Mouse (Mus musculus) liver, postnatal 0 days (tissue): ENCODE data around the gene 4930407I10Rik. TPM values are rescaled to one million over a fixed set of nuclear protein-coding genes. Genes with fewer than 3 reads are reported as not detected.

Source experiments
- ATAC-seq: fragments of 200-750 bp; cut with Nextera tagmentation; 2 replicates; pipeline ENCODE4 v1.8.0; 2017; ENCODE audit warnings: mild to moderate bottlenecking, moderate library complexity
- DNase-seq: peaks from one replicate; pipeline ENCODE4 v3.0.0-alpha.2; 2016
- H3K27ac ChIP-seq: fragments of 300-500 bp; sonication (generic); 2 replicates; pipeline ENCODE4 v1.5.1; 2014; ENCODE audit warnings: antibody characterized with exemption, moderate library complexity, mild to moderate bottlenecking, low read depth
- H3K27me3 ChIP-seq: fragments of 300-500 bp; sonication (generic); 2 replicates; pipeline ENCODE4 v1.6.1; 2014; ENCODE audit warnings: low read length, control low read depth, mixed read lengths; ENCODE audit not compliant: insufficient read depth
- H3K36me3 ChIP-seq: fragments of 300-500 bp; sonication (generic); replicated peaks from 2 replicates; pipeline ENCODE4 v1.6.1; 2014; ENCODE audit warnings: mild to moderate bottlenecking, control low read depth, low read length, moderate library complexity, mixed read lengths; ENCODE audit not compliant: insufficient read depth
- H3K4me1 ChIP-seq: fragments of 300-500 bp; sonication (generic); 2 replicates; pipeline ENCODE4 v1.6.1; 2014; ENCODE audit warnings: antibody characterized with exemption, mild to moderate bottlenecking, control low read depth; ENCODE audit not compliant: insufficient read depth
- H3K4me2 ChIP-seq: fragments of 300-500 bp; sonication (generic); 2 replicates; pipeline ENCODE4 v1.6.1; 2014; ENCODE audit warnings: low read depth, mild to moderate bottlenecking, low read length, moderate library complexity, mixed read lengths
- H3K4me3 ChIP-seq: fragments of 300-500 bp; sonication (generic); 2 replicates; pipeline ENCODE4 v1.5.1; 2014; ENCODE audit warnings: low read depth, low read length
- H3K9ac ChIP-seq: fragments of 300-500 bp; sonication (generic); replicated peaks from 2 replicates; pipeline ENCODE4 v1.6.1; 2014; ENCODE audit warnings: mild to moderate bottlenecking, moderate library complexity
- H3K9me3 ChIP-seq: fragments of 300-500 bp; sonication (generic); 2 replicates; pipeline ENCODE4 v1.6.1; 2016; ENCODE audit warnings: mild to moderate bottlenecking, control low read depth, low read length, mixed read lengths
- CTCF ChIP-seq: sonication (generic); IDR thresholded peaks from 2 replicates; pipeline ENCODE4 v1.5.1; 2016; ENCODE audit warnings: antibody characterized with exemption, low read depth
- EP300 ChIP-seq: IDR thresholded peaks from 2 replicates; pipeline ENCODE4 v1.6.1; 2016; ENCODE audit warnings: antibody characterized with exemption, low read depth, mild to moderate bottlenecking
- WGBS: fragments of 180-500 bp; shearing (Covaris S2); extraction: QIAGEN DNeasy Blood & Tissue Kit; methylation state at CpG from one replicate; pipeline ENCODE4 v1.1.7; 2014; ENCODE audit not compliant: insufficient replicate concordance; 5-methylcytosine and 5-hydroxymethylcytosine counted together
- polyA plus RNA-seq: library from polyadenylated mRNA; unstranded; fragments of >200 nt; fragmentation: Nextera tagmentation; extraction: Ambion mirVana; gene quantifications from 2 replicates; pipeline ENCODE4 v1.2.1, GENCODE M21; 2015

Gene 4930407I10Rik
- polyA plus RNA-seq, 1 experiment from 2014 or later, result not detected

DNA sequence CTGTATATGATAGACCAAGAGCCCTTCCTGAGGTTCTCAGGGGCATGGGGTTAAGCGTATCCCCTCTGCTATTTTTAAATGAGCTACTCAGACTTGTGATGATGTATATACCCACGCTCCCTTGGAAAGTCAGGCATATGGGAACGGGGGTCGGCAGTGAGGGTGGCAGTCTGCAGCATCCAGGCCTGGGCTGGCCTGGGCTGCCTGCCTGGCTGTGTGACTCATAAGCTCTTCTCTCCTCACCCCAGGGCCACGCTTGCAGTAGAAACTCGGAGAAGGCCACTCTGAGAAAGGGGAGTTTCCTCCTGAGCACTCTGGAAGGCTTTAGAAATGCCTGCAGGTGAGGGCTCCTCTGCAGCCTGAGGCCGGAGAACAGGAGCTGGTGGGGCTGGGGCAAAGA, 32.1 kb downstream of the 4930407I10Rik start:
- Histone ChIP-seq H3K27me3 (peaks cover 7% of the 10 kb centered on the region; the same call in 1 of the 2 replicates), H3K4me3 (no peak overlapping the region), H3K9ac (no peak overlapping the region), H3K4me1 (no peaks in the 10 kb centered on the region), H3K4me2 (no peak overlapping the region), H3K27ac (no peak overlapping the region), H3K9me3 (no peaks in the 10 kb centered on the region), H3K36me3 (no peaks in the 10 kb centered on the region)
- TF ChIP-seq CTCF (no peak), EP300 (no peak)
- 70% methylated on average over 7 of the region's 7 CpGs for WGBS
- ATAC-seq (no peak), DNase-seq (no peak)

DNA sequence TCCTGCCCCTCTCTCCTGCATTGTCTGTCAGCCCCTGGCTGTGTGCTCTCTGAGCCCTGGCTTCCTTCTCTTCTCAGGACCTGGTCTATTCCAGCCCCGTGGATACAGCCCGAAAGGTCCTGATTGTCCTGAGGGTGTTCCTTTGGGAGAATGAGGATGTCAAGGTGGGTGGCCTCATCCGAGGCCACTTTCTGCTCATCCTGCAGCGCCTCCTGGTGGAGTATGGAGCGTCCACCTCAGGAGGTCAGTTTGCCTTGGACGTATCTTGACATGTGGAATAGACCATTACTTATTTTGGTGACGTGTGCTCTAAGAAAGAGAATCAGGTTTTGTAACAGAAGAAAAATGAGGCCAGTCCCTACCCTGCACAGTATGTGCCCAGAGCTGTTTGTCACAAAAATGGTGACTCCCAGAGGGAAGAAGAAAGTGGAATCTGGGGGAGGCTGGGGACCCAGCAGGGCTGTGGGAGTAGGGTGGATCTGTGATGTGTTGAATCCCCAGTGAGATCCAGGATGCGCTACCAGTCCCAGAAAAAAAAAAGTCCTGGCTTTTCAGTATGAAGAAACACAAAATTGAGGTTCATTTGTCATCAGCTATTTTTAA, 48.1 kb downstream of the 4930407I10Rik start:
- Histone ChIP-seq H3K9me3 (no peaks in the 10 kb centered on the region), H3K4me3 (no peak overlapping the region), H3K4me2 (no peak overlapping the region), H3K36me3 (no peaks in the 10 kb centered on the region), H3K27me3 (no peaks in the 10 kb centered on the region), H3K9ac (no peak overlapping the region), H3K27ac (no peak overlapping the region), H3K4me1 (no peaks in the 10 kb centered on the region)
- TF ChIP-seq CTCF, result peak; percentile 77
- no peak for TF ChIP-seq EP300
- peak; percentile 61 for DNase-seq
- 26% methylated on average over 8 of the region's 8 CpGs for WGBS
- no peak for ATAC-seq

Other genes with a start within 250 kb of the 4930407I10Rik start
- gene Tob2, start 200.4 kb upstream of the 4930407I10Rik start, polyA plus RNA-seq, result 10.9 and 12.3 TPM in 2 replicates
- 61.5 and 63.0 TPM in 2 replicates for gene Phf5a, start 187.2 kb upstream of the 4930407I10Rik start, polyA plus RNA-seq
- gene Aco2, start 186.8 kb upstream of the 4930407I10Rik start, polyA plus RNA-seq, result 86.7 and 87.0 TPM in 2 replicates
- gene Polr3h, start 132.9 kb upstream of the 4930407I10Rik start, polyA plus RNA-seq, result 57.0 and 57.3 TPM in 2 replicates
- 0.52 and 0.59 TPM in 2 replicates for gene Csdc2, start 122.4 kb upstream of the 4930407I10Rik start, polyA plus RNA-seq
- 9.8 and 10.1 TPM in 2 replicates for gene Pmm1, start 98.2 kb upstream of the 4930407I10Rik start, polyA plus RNA-seq
- gene 1700029P11Rik, start 78.6 kb upstream of the 4930407I10Rik start, polyA plus RNA-seq, result not detected in 2 replicates
- gene Xrcc6, start 71.3 kb upstream of the 4930407I10Rik start, polyA plus RNA-seq, result 25.7 and 27.8 TPM in 2 replicates
- 14.6 and 15.0 TPM in 2 replicates for gene Desi1, start 25.3 kb upstream of the 4930407I10Rik start, polyA plus RNA-seq
- gene Snu13, start 11.6 kb upstream of the 4930407I10Rik start, polyA plus RNA-seq, result 84.6 and 92.1 TPM in 2 replicates
- not detected in 2 replicates for gene Mei1, start 10.8 kb downstream of the 4930407I10Rik start, polyA plus RNA-seq
- gene Ccdc134, start 68.8 kb downstream of the 4930407I10Rik start, polyA plus RNA-seq, result 3.6 and 4.0 TPM in 2 replicates
- 30.3 and 33.6 TPM in 2 replicates for gene Srebf2, start 88.0 kb downstream of the 4930407I10Rik start, polyA plus RNA-seq
- gene Shisa8, start 153.7 kb downstream of the 4930407I10Rik start, polyA plus RNA-seq, result 0.08 and 0.13 TPM in 2 replicates
- 2.0 and 2.3 TPM in 2 replicates for gene Tnfrsf13c, start 165.2 kb downstream of the 4930407I10Rik start, polyA plus RNA-seq
- 27.8 and 30.7 TPM in 2 replicates for gene Cenpm, start 185.6 kb downstream of the 4930407I10Rik start, polyA plus RNA-seq
- not detected in 2 replicates for gene 1500009C09Rik, start 193.2 kb downstream of the 4930407I10Rik start, polyA plus RNA-seq
- 0.06 and 0.07 TPM in 2 replicates for gene Sept3, start 215.7 kb downstream of the 4930407I10Rik start, polyA plus RNA-seq
- gene Wbp2nl, start 239.8 kb downstream of the 4930407I10Rik start, polyA plus RNA-seq, result 0.07 and 0.09 TPM in 2 replicates